Mouse (Mus musculus) heart, postnatal 0 days (tissue): ENCODE data around the gene Sdhb.

Experiments used
- CTCF ChIP-seq: IDR thresholded peaks from 2 replicates; pipeline ENCODE4 v1.5.1; 2016; ENCODE audit warnings: antibody characterized with exemption, control low read depth, low read depth
- EP300 ChIP-seq: IDR thresholded peaks from 2 replicates; pipeline ENCODE4 v1.6.1; 2016; ENCODE audit warnings: antibody characterized with exemption, low read depth

DNA sequence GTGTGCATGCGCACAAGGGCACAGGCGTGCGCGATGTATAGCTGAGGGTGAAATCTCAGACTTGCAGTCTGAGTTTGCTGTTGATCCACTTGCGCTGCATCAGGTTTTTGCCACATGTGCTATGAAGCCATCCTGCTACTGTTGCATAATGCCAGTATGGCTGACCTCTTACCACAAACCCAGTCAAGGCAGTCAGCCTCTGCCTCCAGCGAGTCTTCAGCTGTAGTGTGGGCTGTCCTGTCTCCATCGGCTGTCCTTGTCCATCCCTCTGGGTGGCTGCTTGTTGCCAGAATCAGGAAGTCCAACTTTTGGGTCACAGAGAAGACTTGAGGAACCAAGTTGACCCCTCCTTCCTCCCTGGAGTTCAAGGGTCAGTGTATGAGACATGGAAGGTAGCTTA, 14.4 kb downstream of the Sdhb start:
- TF ChIP-seq EP300, result no peak
- no peak for TF ChIP-seq CTCF
